Mouse (Mus musculus) lung, postnatal 0 days (tissue): ENCODE measurements around the gene Eras.

Experiments
- CTCF ChIP-seq: IDR thresholded peaks from 2 replicates; pipeline ENCODE4 v1.5.1; 2016; ENCODE audit warnings: antibody characterized with exemption, mild to moderate bottlenecking
- EP300 ChIP-seq: IDR thresholded peaks from 2 replicates; pipeline ENCODE4 v1.6.1; 2016; ENCODE audit warnings: antibody characterized with exemption, mild to moderate bottlenecking, control low read depth

DNA sequence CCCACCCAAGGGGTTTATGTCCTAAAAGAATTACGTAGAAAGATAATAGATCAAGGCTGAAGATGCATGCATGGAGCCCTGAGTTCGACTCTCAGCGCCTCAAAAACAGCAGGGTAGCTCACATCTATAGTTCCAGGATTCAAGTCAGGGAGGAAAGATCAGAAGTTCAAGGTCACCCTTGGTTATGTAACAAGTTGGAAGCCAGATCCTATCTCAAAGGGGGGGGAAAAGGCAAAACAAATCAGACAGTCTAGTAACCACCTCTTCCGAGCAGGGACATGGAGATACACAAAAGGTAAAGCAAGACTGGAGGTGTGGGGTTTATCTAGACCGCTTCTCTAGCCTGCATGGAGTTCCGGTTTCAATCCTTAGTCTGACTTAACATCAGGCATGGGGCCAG is 2.1 kb downstream of the Eras start:
- TF ChIP-seq EP300 (no peak), CTCF (no peak)
